Mouse (Mus musculus): ENCODE data around the gene Uchl3.

- TF ChIP-seq CTCF (IDR thresholded peaks at IDR 0.05) (no peak), EP300 (IDR thresholded peaks at IDR 0.05) (no peak)
Observed at GRCm38 (mm10) chr14:101656307-101656706, 2.5 kb downstream of the Uchl3 start.

All from lung, postnatal 0 days (tissue).